Mouse (Mus musculus) forebrain, embryonic 15.5 days (tissue): ENCODE results near the gene Nmb. TPM values are rescaled to one million over a fixed set of nuclear protein-coding genes. Genes with fewer than 3 reads are reported as not detected.

Experiments used
- ATAC-seq: fragments of 200-750 bp; cut with Nextera tagmentation; replicated peaks from 2 replicates; pipeline ENCODE4 v1.8.0; 2017; ENCODE audit warnings: mild to moderate bottlenecking, moderate TSS enrichment, moderate library complexity
- H3K27ac ChIP-seq: fragments of 300-500 bp; sonication (generic); replicated peaks from 2 replicates; pipeline ENCODE4 v1.5.1; 2015; ENCODE audit warnings: mild to moderate bottlenecking, inconsistent platforms
- H3K27me3 ChIP-seq: fragments of 300-500 bp; sonication (generic); 2 replicates; pipeline ENCODE4 v1.6.1; 2015; ENCODE audit warnings: inconsistent platforms
- H3K36me3 ChIP-seq: fragments of 300-500 bp; sonication (generic); 2 replicates; pipeline ENCODE4 v1.6.1; 2015; ENCODE audit warnings: mild to moderate bottlenecking, inconsistent platforms
- H3K4me1 ChIP-seq: fragments of 300-500 bp; sonication (generic); 2 replicates; pipeline ENCODE4 v1.6.1; 2015; ENCODE audit warnings: inconsistent platforms
- H3K4me2 ChIP-seq: fragments of 300-500 bp; sonication (generic); replicated peaks from 2 replicates; pipeline ENCODE4 v1.6.1; 2015; ENCODE audit warnings: mild to moderate bottlenecking, inconsistent platforms
- H3K4me3 ChIP-seq: fragments of 300-500 bp; sonication (generic); 2 replicates; pipeline ENCODE4 v1.5.1; 2015; ENCODE audit warnings: mild to moderate bottlenecking, inconsistent platforms
- H3K9ac ChIP-seq: fragments of 300-500 bp; sonication (generic); replicated peaks from 2 replicates; pipeline ENCODE4 v1.6.1; 2015; ENCODE audit warnings: mild to moderate bottlenecking, inconsistent platforms
- H3K9me3 ChIP-seq: fragments of 300-500 bp; sonication (generic); 2 replicates; pipeline ENCODE4 v1.6.1; 2016; ENCODE audit warnings: inconsistent platforms
- WGBS: fragments of 180-500 bp; shearing (Covaris S2); methylation state at CpG from one replicate; pipeline ENCODE4 v1.1.7; 2015; ENCODE audit warnings: mixed read lengths; 5-methylcytosine and 5-hydroxymethylcytosine counted together
- polyA plus RNA-seq: library from polyadenylated mRNA; unstranded; fragments of >200 nt; fragmentation: Nextera tagmentation; extraction: Ambion mirVana; gene quantifications from 2 replicates; pipeline ENCODE4 v1.2.1, GENCODE M21; 2015

Gene Nmb
- polyA plus RNA-seq, 1 experiment from 2014 or later, result 7.1 TPM

GRCm38 (mm10) chr7:80919647-80920008, 14.8 kb upstream of the Nmb start:
- ATAC-seq, result no peak
- H3K9me3 ChIP-seq, result no peaks in the 10 kb centered on the region
- H3K36me3 ChIP-seq, result peaks cover 60% of the 10 kb centered on the region
- no peak overlapping the region for H3K4me2 ChIP-seq
- 90% methylated on average over 5 of the region's 5 CpGs for WGBS
- H3K9ac ChIP-seq, result no peak overlapping the region
- H3K4me1 ChIP-seq, result no peaks in the 10 kb centered on the region
- H3K4me3 ChIP-seq, result no peak overlapping the region
- no peak overlapping the region for H3K27ac ChIP-seq
- H3K27me3 ChIP-seq, result no peaks in the 10 kb centered on the region

GRCm38 (mm10) chr7:80918982-80919646, 14.2 kb upstream of the Nmb start:
- Histone ChIP-seq H3K9ac (no peak overlapping the region), H3K27ac (no peak overlapping the region), H3K27me3 (no peaks in the 10 kb centered on the region), H3K4me1 (no peaks in the 10 kb centered on the region), H3K4me2 (no peak overlapping the region), H3K36me3 (peaks cover 61% of the 10 kb centered on the region), H3K9me3 (no peaks in the 10 kb centered on the region), H3K4me3 (no peak overlapping the region)
- ATAC-seq, result no peak
- 92% methylated on average over 8 of the region's 8 CpGs for WGBS

GRCm38 (mm10) chr7:80917916-80918465, 13.1 kb upstream of the Nmb start:
- H3K27ac ChIP-seq, result no peak overlapping the region
- no peaks in the 10 kb centered on the region for H3K27me3 ChIP-seq
- H3K9ac ChIP-seq, result no peak overlapping the region
- H3K36me3 ChIP-seq, result peaks cover 71% of the 10 kb centered on the region
- 86% methylated on average over 4 of the region's 4 CpGs for WGBS
- H3K4me3 ChIP-seq, result no peak overlapping the region
- H3K4me2 ChIP-seq, result no peak overlapping the region
- no peaks in the 10 kb centered on the region for H3K9me3 ChIP-seq
- ATAC-seq, result no peak
- H3K4me1 ChIP-seq, result no peaks in the 10 kb centered on the region

- Histone ChIP-seq H3K4me2 (no peak overlapping the region), H3K27me3 (no peaks in the 10 kb centered on the region), H3K4me1 (no peaks in the 10 kb centered on the region), H3K27ac (no peak overlapping the region), H3K9me3 (no peaks in the 10 kb centered on the region), H3K4me3 (no peak overlapping the region), H3K36me3 (peaks cover 76% of the 10 kb centered on the region), H3K9ac (no peak overlapping the region)
- ATAC-seq, result no peak
- WGBS, result 89% methylated on average over 8 of the region's 8 CpGs
These were observed 7.6 kb upstream of the Nmb start for GRCm38 (mm10) chr7:80912496-80912895.

- Histone ChIP-seq H3K4me2 (no peak overlapping the region), H3K9ac (no peak overlapping the region), H3K27me3 (no peaks in the 10 kb centered on the region), H3K36me3 (peaks cover 71% of the 10 kb centered on the region), H3K9me3 (no peaks in the 10 kb centered on the region), H3K4me1 (no peaks in the 10 kb centered on the region), H3K27ac (no peak overlapping the region), H3K4me3 (no peak overlapping the region)
- no peak for ATAC-seq
- WGBS, result 80% methylated on average over 7 of the region's 7 CpGs
These were observed 6.2 kb upstream of the Nmb start for GRCm38 (mm10) chr7:80911053-80911452.

GRCm38 (mm10) chr7:80903625-80904422, 1.1 kb downstream of the Nmb start:
- Histone ChIP-seq H3K4me3 (no peak overlapping the region), H3K4me2 (no peak overlapping the region), H3K27ac (no peak overlapping the region), H3K27me3 (no peaks in the 10 kb centered on the region), H3K9ac (0 out of 2 replicates have a peak overlapping the region, but pooled peaks have one; percentile 53), H3K36me3 (peaks cover 19% of the 10 kb centered on the region), H3K9me3 (no peaks in the 10 kb centered on the region), H3K4me1 (peaks cover 35% of the 10 kb centered on the region)
- WGBS, result 87% methylated on average over 11 of the region's 11 CpGs
- ATAC-seq, result no peak

DNA sequence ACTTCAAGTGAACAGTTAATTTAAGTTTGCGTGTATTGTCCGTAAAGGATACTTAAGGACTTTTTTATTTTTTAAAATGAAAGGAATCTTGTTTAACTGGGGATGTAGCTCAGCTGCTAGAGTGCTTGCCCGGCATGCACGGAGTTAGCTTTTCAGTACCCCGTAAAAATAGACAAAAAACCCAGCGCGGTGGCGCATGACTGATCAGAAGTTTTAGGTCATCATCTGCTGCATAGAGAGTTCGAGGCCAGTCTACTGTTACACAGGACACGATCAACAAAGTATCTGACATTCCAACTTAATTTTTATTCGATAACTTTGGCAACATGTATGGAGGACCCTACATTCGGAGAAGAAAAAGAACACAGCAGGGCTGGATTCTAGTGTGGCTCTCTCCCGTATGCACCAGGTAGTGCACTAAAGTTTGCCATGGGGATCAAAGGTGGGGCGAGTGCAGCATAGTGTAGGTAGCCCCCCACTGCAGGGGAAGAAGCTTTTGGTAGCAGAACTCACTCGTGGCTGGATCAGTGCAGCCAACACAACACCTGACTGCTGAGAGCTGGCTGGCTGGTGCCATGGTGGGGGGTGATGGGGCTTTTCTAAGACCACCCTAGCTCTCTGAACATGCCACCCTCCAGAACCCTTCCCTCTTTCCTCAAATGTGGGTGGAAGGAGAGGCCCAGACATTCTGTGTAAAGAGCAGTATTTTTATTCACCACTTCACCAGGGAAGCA, 3.2 kb downstream of the Nmb start:
- H3K9me3 ChIP-seq, result no peaks in the 10 kb centered on the region
- H3K36me3 ChIP-seq, result peaks cover 25% of the 10 kb centered on the region
- H3K4me1 ChIP-seq, result peaks cover 35% of the 10 kb centered on the region
- H3K27me3 ChIP-seq, result no peaks in the 10 kb centered on the region
- peak overlapping the region; percentile 84 for H3K27ac ChIP-seq
- H3K9ac ChIP-seq, result peak overlapping the region; percentile 60
- H3K4me2 ChIP-seq, result peak overlapping the region; percentile 61
- peak; percentile 12; the same call in 1 of the 2 replicates for ATAC-seq
- 26% methylated on average over 15 of the region's 15 CpGs for WGBS
- H3K4me3 ChIP-seq, result peak overlapping the region; percentile 59

DNA sequence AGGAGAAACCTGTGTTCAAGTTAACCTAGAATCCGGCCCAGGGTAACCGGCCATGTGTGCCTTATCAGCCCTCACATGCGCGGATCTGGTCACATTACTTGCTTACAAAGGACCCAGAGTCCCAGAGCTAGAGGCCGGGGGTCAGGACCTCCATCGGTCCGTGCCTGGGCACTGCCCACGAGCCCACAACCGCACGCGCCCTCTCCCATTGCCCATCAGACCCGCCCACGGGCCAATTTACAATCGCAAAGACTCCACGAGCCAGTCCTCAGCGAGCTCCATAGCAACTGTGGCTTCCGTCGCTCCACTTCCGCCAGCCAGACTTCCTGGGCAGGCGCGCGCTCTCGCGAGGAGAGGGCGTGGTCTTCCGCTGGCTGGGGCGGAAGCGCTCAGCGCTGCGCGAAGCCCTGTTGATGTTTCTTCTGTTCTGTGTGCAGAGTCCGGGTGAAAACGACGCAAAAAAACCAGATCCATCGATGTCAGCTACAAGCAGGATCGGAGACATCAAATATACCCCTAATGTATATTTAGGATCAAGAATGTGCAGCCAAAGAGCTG, 3.9 kb downstream of the Nmb start, which contains the start of gene Wdr73:
Wdr73 (minus strand) TSS at position 326 of the 558 bp plus-strand sequence.
- H3K4me2 ChIP-seq, result peak within 1 kb of the TSS; percentile 61
- ATAC-seq, result peak; percentile 95
- H3K27ac ChIP-seq, result peak within 1 kb of the TSS; percentile 84
- peaks cover 35% of the 10 kb centered on the region for H3K4me1 ChIP-seq
- H3K9me3 ChIP-seq, result no peaks in the 10 kb centered on the region
- H3K4me3 ChIP-seq, result peak within 1 kb of the TSS; percentile 59
- WGBS, result under 1% methylated on average over 36 of the region's 36 CpGs
- peak within 1 kb of the TSS; percentile 60 for H3K9ac ChIP-seq
- H3K36me3 ChIP-seq, result peaks cover 30% of the 10 kb centered on the region
- no peaks in the 10 kb centered on the region for H3K27me3 ChIP-seq

DNA sequence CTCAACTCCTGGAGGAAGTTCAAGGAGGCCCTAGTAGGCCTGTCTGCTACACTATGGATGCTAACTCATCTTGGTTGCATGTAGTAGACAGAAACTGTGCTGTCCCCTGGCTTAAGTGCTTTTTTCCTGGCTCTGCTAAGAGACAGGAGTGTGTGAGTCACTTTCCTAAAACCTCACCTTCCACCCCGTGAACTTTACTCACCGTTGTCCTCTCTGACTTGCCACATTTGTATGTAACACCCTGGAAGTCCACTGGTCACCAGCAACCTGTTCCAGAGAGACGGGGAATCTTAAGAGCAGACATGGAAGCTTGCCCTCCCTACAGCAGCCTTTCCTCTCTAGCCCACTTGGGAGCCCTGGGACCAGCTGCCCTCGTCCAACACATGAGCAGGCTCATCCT, 7.2 kb downstream of the Nmb start:
- 97% methylated on average over 4 of the region's 4 CpGs for WGBS
- no peak overlapping the region for H3K4me2 ChIP-seq
- no peaks in the 10 kb centered on the region for H3K27me3 ChIP-seq
- H3K9ac ChIP-seq, result no peak overlapping the region
- H3K4me3 ChIP-seq, result no peak overlapping the region
- H3K27ac ChIP-seq, result no peak overlapping the region
- no peak for ATAC-seq
- H3K4me1 ChIP-seq, result peaks cover 22% of the 10 kb centered on the region
- H3K9me3 ChIP-seq, result no peaks in the 10 kb centered on the region
- peaks cover 48% of the 10 kb centered on the region for H3K36me3 ChIP-seq

DNA sequence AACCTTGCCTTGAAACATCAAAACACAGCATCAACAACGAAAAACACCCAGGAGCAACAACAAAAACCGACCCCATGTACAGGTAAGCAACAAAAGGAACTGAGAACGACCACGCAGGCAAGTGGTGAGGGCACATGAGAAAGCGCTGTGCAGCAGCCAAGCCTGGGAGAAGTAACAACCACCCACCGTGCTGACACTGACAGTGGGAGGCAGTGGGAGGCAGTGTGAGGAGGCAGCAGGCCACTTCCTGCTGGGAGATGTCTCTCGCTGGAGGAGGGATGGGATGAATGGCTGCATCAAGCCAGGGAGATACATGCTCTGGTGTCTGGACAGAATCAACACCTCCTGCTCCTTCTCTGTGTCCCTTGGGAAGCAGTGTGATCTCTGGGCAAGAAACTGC, 7.7 kb downstream of the Nmb start:
- Histone ChIP-seq H3K4me1 (peaks cover 20% of the 10 kb centered on the region), H3K27ac (no peak overlapping the region), H3K9me3 (no peaks in the 10 kb centered on the region), H3K4me3 (no peak overlapping the region), H3K36me3 (peaks cover 53% of the 10 kb centered on the region), H3K27me3 (no peaks in the 10 kb centered on the region), H3K9ac (no peak overlapping the region), H3K4me2 (no peak overlapping the region)
- WGBS, result 94% methylated on average over 7 of the region's 7 CpGs
- ATAC-seq, result no peak

GRCm38 (mm10) chr7:80894815-80895519, 9.9 kb downstream of the Nmb start:
- Histone ChIP-seq H3K27ac (0 out of 2 replicates have a peak overlapping the region, but pooled peaks have one; percentile 23), H3K9ac (no peak overlapping the region), H3K4me1 (peaks cover 6% of the 10 kb centered on the region), H3K4me2 (no peak overlapping the region), H3K36me3 (peaks cover 63% of the 10 kb centered on the region), H3K27me3 (no peaks in the 10 kb centered on the region), H3K9me3 (no peaks in the 10 kb centered on the region), H3K4me3 (no peak overlapping the region)
- no peak for ATAC-seq
- WGBS, result 92% methylated on average over 14 of the region's 14 CpGs
